Mouse (Mus musculus) CH12.LX (cell line): ENCODE measurements around the gene Rnf144b. TPM values are rescaled to one million over a fixed set of nuclear protein-coding genes. Genes with fewer than 3 reads are reported as not detected.

ENCODE experiments used
- DNase-seq: peaks from one replicate; pipeline ENCODE4 v3.0.0-alpha.2; 2013; ENCODE audit errors: extremely low read depth
- H3K27ac ChIP-seq: 2 replicates; pipeline ENCODE4 v1.5.1; 2012; ENCODE audit warnings: low read depth, mild to moderate bottlenecking, control low read depth, moderate library complexity; ENCODE audit not compliant: insufficient read depth
- H3K27me3 ChIP-seq: replicated peaks from 2 replicates; pipeline ENCODE3; 2012; ENCODE audit warnings: inconsistent platforms
- H3K36me3 ChIP-seq, 2 experiments: replicated peaks in 1 of 2; 2 replicates each; pipeline versions ENCODE3 to v1.6.1; 2012; ENCODE audit warnings: inconsistent platforms in 1 of 2, low read length in 1 of 2, mild to moderate bottlenecking in 1 of 2, mixed read lengths in 1 of 2, moderate library complexity in 1 of 2; ENCODE audit not compliant: control insufficient read depth in 1 of 2, insufficient read depth in 1 of 2
- H3K4me1 ChIP-seq, 2 experiments: 2 replicates each; pipeline ENCODE4 v1.6.1; 2012; ENCODE audit warnings: inconsistent platforms in 1 of 2, moderate library complexity in 1 of 2; ENCODE audit not compliant: insufficient read depth in 2 of 2, control insufficient read depth in 1 of 2
- H3K4me2 ChIP-seq: 2 replicates; pipeline ENCODE4 v1.6.1; 2012; ENCODE audit warnings: low read depth, mild to moderate bottlenecking, control low read depth; ENCODE audit not compliant: poor library complexity, insufficient read depth, severe bottlenecking
- H3K4me3 ChIP-seq, 3 experiments: fragments of 150-350 bp in 1 of 3; sonication (generic) in 1 of 3; replicated peaks in 1 of 3; 2 replicates each; pipeline versions ENCODE3 to v1.5.1; 2011 to 2012; ENCODE audit warnings: low read depth in 2 of 3, low read length in 2 of 3, mild to moderate bottlenecking in 2 of 3, moderate library complexity in 2 of 3, control low read depth in 1 of 3, improper control_type of control experiment in 1 of 3, inconsistent platforms in 1 of 3, mixed read lengths in 1 of 3; ENCODE audit not compliant: poor library complexity in 1 of 3
- H3K79me2 ChIP-seq: replicated peaks from 2 replicates; pipeline ENCODE4 v1.6.1; 2012; ENCODE audit warnings: mild to moderate bottlenecking, moderate library complexity; ENCODE audit not compliant: control insufficient read depth, poor library complexity, insufficient read depth, severe bottlenecking; ENCODE audit errors: extremely low read depth
- H3K9ac ChIP-seq: 2 replicates; pipeline ENCODE4 v1.6.1; 2012; ENCODE audit warnings: low read depth, mild to moderate bottlenecking, control low read depth, moderate library complexity; ENCODE audit not compliant: insufficient read depth
- H3K9me3 ChIP-seq: replicated peaks from 2 replicates; pipeline ENCODE3; 2012; ENCODE audit warnings: low read length, inconsistent platforms, mixed read lengths
- BHLHE40 ChIP-seq: IDR thresholded peaks from 2 replicates; pipeline ENCODE4 v1.6.1; 2011; ENCODE audit warnings: mild to moderate bottlenecking, low read depth, low read length, improper control_type of control experiment
- CTCF ChIP-seq, 2 experiments: IDR thresholded peaks in 1 of 2; conservative IDR thresholded peaks in 1 of 2; 2 replicates each; pipeline ENCODE4 v1.5.1; 2011 to 2012; ENCODE audit warnings: low read depth in 2 of 2, low read length in 2 of 2, improper control_type of control experiment in 1 of 2, inconsistent platforms in 1 of 2, mild to moderate bottlenecking in 1 of 2, moderate library complexity in 1 of 2
- E2F4 ChIP-seq: IDR thresholded peaks from 2 replicates; pipeline ENCODE4 v1.6.1; 2011; ENCODE audit warnings: low read depth, low read length, improper control_type of control experiment; ENCODE audit not compliant: insufficient replicate concordance
- ELF1 ChIP-seq: IDR thresholded peaks from 2 replicates; pipeline ENCODE4 v1.6.1; 2014; ENCODE audit warnings: low read depth, mild to moderate bottlenecking, inconsistent platforms, low read length, improper control_type of control experiment
- EP300 ChIP-seq: IDR thresholded peaks from 2 replicates; pipeline ENCODE4 v1.6.1; 2011; ENCODE audit warnings: low read length, improper control_type of control experiment
- GABPA ChIP-seq: IDR thresholded peaks from 2 replicates; pipeline ENCODE4 v1.6.1; 2012; ENCODE audit warnings: low read depth, low read length, improper control_type of control experiment, inconsistent platforms; ENCODE audit not compliant: insufficient replicate concordance
- HCFC1 ChIP-seq: IDR thresholded peaks from 2 replicates; pipeline ENCODE4 v1.6.1; 2012; ENCODE audit warnings: low read depth, mild to moderate bottlenecking, inconsistent platforms, low read length, improper control_type of control experiment
- IRF4 ChIP-seq: IDR thresholded peaks from 2 replicates; pipeline ENCODE4 v1.6.1; 2014; ENCODE audit warnings: low read depth, mild to moderate bottlenecking, inconsistent platforms, low read length, improper control_type of control experiment
- JUN ChIP-seq: IDR thresholded peaks from 2 replicates; pipeline ENCODE4 v1.6.1; 2011; ENCODE audit warnings: low read depth, mild to moderate bottlenecking, low read length, improper control_type of control experiment, moderate library complexity; ENCODE audit not compliant: insufficient read depth
- JUND ChIP-seq: conservative IDR thresholded peaks from 2 replicates; pipeline ENCODE4 v1.6.1; 2011; ENCODE audit warnings: low read depth, low read length, improper control_type of control experiment
- KAT2A ChIP-seq: IDR thresholded peaks from 2 replicates; pipeline ENCODE4 v1.6.1; 2012; ENCODE audit warnings: low read length, improper control_type of control experiment, inconsistent platforms; ENCODE audit not compliant: insufficient replicate concordance
- MAX ChIP-seq: IDR thresholded peaks from 2 replicates; pipeline ENCODE4 v1.6.1; 2011; ENCODE audit warnings: low read length, improper control_type of control experiment
- MEF2A ChIP-seq: IDR thresholded peaks from 2 replicates; pipeline ENCODE4 v1.6.1; 2014; ENCODE audit warnings: low read depth, mild to moderate bottlenecking, inconsistent platforms, low read length, improper control_type of control experiment, borderline replicate concordance
- MXI1 ChIP-seq: IDR thresholded peaks from 2 replicates; pipeline ENCODE4 v1.6.1; 2011; ENCODE audit warnings: mild to moderate bottlenecking, low read depth, low read length, improper control_type of control experiment
- NELFE ChIP-seq: IDR thresholded peaks from 2 replicates; pipeline ENCODE4 v1.6.1; 2011; ENCODE audit warnings: low read depth, low read length, improper control_type of control experiment
- PAX5 ChIP-seq: IDR thresholded peaks from 2 replicates; pipeline ENCODE4 v1.6.1; 2012; ENCODE audit warnings: low read length, inconsistent platforms, mixed read lengths
- POLR2A ChIP-seq: IDR thresholded peaks from 2 replicates; pipeline ENCODE4 v1.6.1; 2011; ENCODE audit warnings: low read depth, mild to moderate bottlenecking, improper control_type of control experiment, low read length
- RAD21 ChIP-seq: IDR thresholded peaks from 2 replicates; pipeline ENCODE4 v1.6.1; 2011; ENCODE audit warnings: low read depth, mild to moderate bottlenecking, low read length, improper control_type of control experiment, moderate library complexity
- RCOR1 ChIP-seq: conservative IDR thresholded peaks from 2 replicates; pipeline ENCODE4 v1.6.1; 2012; ENCODE audit warnings: low read depth, mild to moderate bottlenecking, inconsistent platforms, low read length, improper control_type of control experiment
- SIN3A ChIP-seq: IDR thresholded peaks from 2 replicates; pipeline ENCODE4 v1.6.1; 2012; ENCODE audit warnings: low read length, improper control_type of control experiment, inconsistent platforms
- SMC3 ChIP-seq: IDR thresholded peaks from 2 replicates; pipeline ENCODE4 v1.6.1; 2011; ENCODE audit warnings: low read depth, low read length, improper control_type of control experiment
- TCF12 ChIP-seq: IDR thresholded peaks from 2 replicates; pipeline ENCODE4 v1.6.1; 2014; ENCODE audit warnings: low read depth, mild to moderate bottlenecking, inconsistent platforms, low read length, improper control_type of control experiment
- USF2 ChIP-seq: conservative IDR thresholded peaks from 2 replicates; pipeline ENCODE4 v1.6.1; 2011; ENCODE audit warnings: low read depth, low read length, improper control_type of control experiment
- ZC3H11A ChIP-seq: IDR thresholded peaks from 2 replicates; pipeline ENCODE4 v1.6.1; 2012; ENCODE audit warnings: low read depth, mild to moderate bottlenecking, inconsistent platforms, low read length, improper control_type of control experiment
- ZNF384 ChIP-seq: IDR thresholded peaks from 2 replicates; pipeline ENCODE4 v1.6.1; 2012; ENCODE audit warnings: low read depth, low read length, improper control_type of control experiment, inconsistent platforms
- dilution Hi-C: fragments of 300-500 bp; cut with MboI; formaldehyde crosslinking; loops from 2 replicates; pipeline ENCODE4 v1.14.3; 2020; ENCODE audit warnings: low sequenced_read_pairs; ENCODE audit not compliant: extremely low pct_unique_long_range_greater_than_20kb, extremely low pct_ligation_motif_present
- in situ Hi-C: fragments of 300-500 bp; cut with MboI; formaldehyde crosslinking; loops from 3 replicates; pipeline ENCODE4 v1.14.3; 2019; ENCODE audit warnings: low sequenced_read_pairs, low pct_ligation_motif_present, low pct_unique_long_range_greater_than_20kb, mixed read lengths
- polyA plus RNA-seq: library from polyadenylated mRNA; unstranded; fragments of >175 nt; gene quantifications from 2 replicates; pipeline ENCODE4 v1.2.1, GENCODE M21; 2012; ENCODE audit warnings: low read depth; ENCODE audit not compliant: insufficient read length
- total RNA-seq, 2 experiments: library from RNA; depleted of rRNA; stranded (reverse); fragments of 300-350 nt in 1 of 2; fragments of >200 nt in 1 of 2; gene quantifications; 2 replicates each; pipeline ENCODE4 v1.2.3; 2012 to 2014

Gene Rnf144b
- total and polyA plus RNA-seq, 3 experiments = not detected

GRCm38 (mm10) chr13:47277824-47278290 lies 155.4 kb downstream of the Rnf144b start:
- in situ Hi-C loops = no loop called here

GRCm38 (mm10) chr13:47282221-47282620 lies 159.8 kb downstream of the Rnf144b start:
- peak; percentile 17 for DNase-seq
- no peaks in the 10 kb centered on the region for H3K27me3 ChIP-seq
- dilution Hi-C loops (no loop called here), in situ Hi-C loops (loop anchor here (10.0 kb wide), 1 partner anchor 137 kb away; no protein-coding TSS in a partner anchor)
- no peak overlapping the region for H3K4me2 ChIP-seq
- H3K27ac ChIP-seq = no peak overlapping the region
- H3K4me3 ChIP-seq = no peak overlapping the region
- TF ChIP-seq BHLHE40 = no peak
- no peak for TF ChIP-seq ZC3H11A
- no peak for TF ChIP-seq POLR2A
- TF ChIP-seq TCF12 = no peak
- no peak for TF ChIP-seq GABPA
- no peak for TF ChIP-seq RAD21
- TF ChIP-seq USF2 = no peak
- H3K9ac ChIP-seq = no peak overlapping the region
- H3K9me3 ChIP-seq = peaks cover 6% of the 10 kb centered on the region
- H3K4me1 ChIP-seq = peaks cover 0 to 3% of the 10 kb centered on the region in 2 experiments; a peak in 1 of 4 replicates
- H3K36me3 ChIP-seq = no peaks in the 10 kb centered on the region
- no peaks in the 10 kb centered on the region for H3K79me2 ChIP-seq

More at GRCm38 (mm10) chr13:47277824-47278290, 155.4 kb downstream of the Rnf144b start:
- Histone ChIP-seq H3K4me2 (no peak overlapping the region), H3K27ac (no peak overlapping the region), H3K27me3 (no peaks in the 10 kb centered on the region), H3K79me2 (no peaks in the 10 kb centered on the region), H3K9ac (no peak overlapping the region), H3K36me3 (no peaks in the 10 kb centered on the region), H3K4me3 (no peak overlapping the region), H3K9me3 (peaks cover 3% of the 10 kb centered on the region), H3K4me1 (peaks cover 0 to 10% of the 10 kb centered on the region in 2 experiments; a peak in 2 of 4 replicates)
- no peak for TF ChIP-seq ELF1
- no peak for TF ChIP-seq MEF2A
- TF ChIP-seq MXI1 = no peak
- TF ChIP-seq NELFE = no peak
- TF ChIP-seq JUN = no peak
- TF ChIP-seq RAD21 = no peak
- dilution Hi-C loops = no loop called here
- DNase-seq = no peak

- no peaks in the 10 kb centered on the region for H3K36me3 ChIP-seq
- in situ Hi-C loops = loop anchor here (10.0 kb wide), 1 partner anchor 144 kb away; no protein-coding TSS in a partner anchor
- peak; percentile 57 for DNase-seq
- no peak overlapping the region for H3K9ac ChIP-seq
- H3K27ac ChIP-seq = no peak overlapping the region
- H3K79me2 ChIP-seq = no peaks in the 10 kb centered on the region
- H3K4me1 ChIP-seq = no peaks in the 10 kb centered on the region
- H3K9me3 ChIP-seq = no peaks in the 10 kb centered on the region
- dilution Hi-C loops = no loop called here
- TF ChIP-seq SMC3 (peak; percentile 66), MAX (no peak), USF2 (no peak), NELFE (no peak), ZNF384 (no peak), KAT2A (no peak), ELF1 (no peak), CTCF (conservative IDR thresholded peaks at IDR 0.05 in 1 of 2, IDR thresholded peaks at IDR 0.05 in 1 of 2; ENCODE audit: low read depth in 2 of 2, low read length in 2 of 2) (peak; percentile 68 to 71), HCFC1 (no peak), E2F4 (no peak), POLR2A (no peak), SIN3A (no peak), EP300 (no peak), JUND (no peak), RAD21 (peak; percentile 76), IRF4 (no peak), PAX5 (no peak), RCOR1 (no peak), BHLHE40 (no peak)
- H3K4me2 ChIP-seq = no peak overlapping the region
- H3K27me3 ChIP-seq = no peaks in the 10 kb centered on the region
- no peak overlapping the region for H3K4me3 ChIP-seq
Measured at GRCm38 (mm10) chr13:47288449-47288848, 166.0 kb downstream of the Rnf144b start.
